Mouse (Mus musculus) hindbrain, embryonic 10.5 days (tissue): Measurements from ENCODE around the gene Gpr146. TPM values are rescaled to one million over a fixed set of nuclear protein-coding genes. Genes with fewer than 3 reads are reported as not detected.

ENCODE experiments used
- microRNA counts: library from miRNA; unstranded; fragments of <30 nt; microRNA quantifications from one replicate; lab custom pipeline; 2017
- polyA plus RNA-seq: library from polyadenylated mRNA; unstranded; fragments of >200 nt; fragmentation: Nextera tagmentation; extraction: Ambion mirVana; gene quantifications from 2 replicates; pipeline ENCODE4 v1.2.1, GENCODE M21; 2016

The Gpr146 gene
- polyA plus RNA-seq, 1 experiment from 2014 or later: 2.8 TPM

MicroRNAs encoded within 50 kb of the gene (microRNA counts, 519-probe panel; counts per million panel counts)
- 1,255 counts per million, percentile 77 among the panel's probes with 10 or more counts for microRNA mmu-miR-339-3p (lab: Ali Mortazavi, UCI)
- microRNA mmu-miR-339-5p (lab: Ali Mortazavi, UCI): 1,255 counts per million, percentile 77 among the panel's probes with 10 or more counts

Other genes with a start within 250 kb of the Gpr146 start
- 11.7 and 28.8 TPM in 2 replicates for gene Prkar1b, start 227.7 kb upstream of the Gpr146 start, polyA plus RNA-seq
- gene Dnaaf5, start 227.5 kb upstream of the Gpr146 start, polyA plus RNA-seq: 8.7 and 10.3 TPM in 2 replicates
- 44.1 and 50.2 TPM in 2 replicates for gene Sun1, start 177.1 kb upstream of the Gpr146 start, polyA plus RNA-seq
- 171 and 185 TPM in 2 replicates for gene Get4, start 125.4 kb upstream of the Gpr146 start, polyA plus RNA-seq
- gene Adap1, start 52.1 kb upstream of the Gpr146 start, polyA plus RNA-seq: 0.65 and 1.5 TPM in 2 replicates
- 116 and 147 TPM in 2 replicates for gene Cox19, start 26.3 kb upstream of the Gpr146 start, polyA plus RNA-seq
- not detected in 2 replicates for gene Cyp2w1, start 25.1 kb upstream of the Gpr146 start, polyA plus RNA-seq
- gene C130050O18Rik, start 27.6 kb downstream of the Gpr146 start, polyA plus RNA-seq: 0.43 TPM in 1 of 2 replicates, not detected in the other
- 0.40 and 0.76 TPM in 2 replicates for gene Gper1, start 45.5 kb downstream of the Gpr146 start, polyA plus RNA-seq
- 49.1 and 56.3 TPM in 2 replicates for gene 3110082I17Rik, start 82.8 kb downstream of the Gpr146 start, polyA plus RNA-seq
- 9.7 and 13.2 TPM in 2 replicates for gene Zfand2a, start 106.9 kb downstream of the Gpr146 start, polyA plus RNA-seq
- gene Uncx, start 165.8 kb downstream of the Gpr146 start, polyA plus RNA-seq: 14.0 and 61.1 TPM in 2 replicates